Mouse (Mus musculus) embryonic facial prominence, embryonic 12.5 days (tissue): Measurements from ENCODE around the gene 1700029I15Rik. TPM values are rescaled to one million over a fixed set of nuclear protein-coding genes. Genes with fewer than 3 reads are reported as not detected.

Source experiments
- ATAC-seq: fragments of 200-750 bp; cut with Nextera tagmentation; 2 replicates; pipeline ENCODE4 v1.8.0; 2017; ENCODE audit not compliant: insufficient number of reproducible peaks, insufficient read depth, low FRiP score, low TSS enrichment
- H3K27ac ChIP-seq: fragments of 300-500 bp; sonication (generic); 2 replicates; pipeline ENCODE4 v1.5.1; 2016; ENCODE audit warnings: mild to moderate bottlenecking
- H3K27me3 ChIP-seq: fragments of 300-500 bp; sonication (generic); 2 replicates; pipeline ENCODE4 v1.6.1; 2016; ENCODE audit warnings: mild to moderate bottlenecking, moderate library complexity
- H3K36me3 ChIP-seq: fragments of 300-500 bp; sonication (generic); 2 replicates; pipeline ENCODE4 v1.6.1; 2016; ENCODE audit warnings: mild to moderate bottlenecking
- H3K4me1 ChIP-seq: fragments of 300-500 bp; sonication (generic); 2 replicates; pipeline ENCODE4 v1.6.1; 2016
- H3K4me2 ChIP-seq: fragments of 300-500 bp; sonication (generic); replicated peaks from 2 replicates; pipeline ENCODE4 v1.6.1; 2016; ENCODE audit warnings: mild to moderate bottlenecking, moderate library complexity
- H3K4me3 ChIP-seq: fragments of 300-500 bp; sonication (generic); 2 replicates; pipeline ENCODE4 v1.5.1; 2016; ENCODE audit warnings: mild to moderate bottlenecking
- H3K9ac ChIP-seq: fragments of 300-500 bp; sonication (generic); 2 replicates; pipeline ENCODE4 v1.6.1; 2016; ENCODE audit warnings: mild to moderate bottlenecking, moderate library complexity
- H3K9me3 ChIP-seq: fragments of 300-500 bp; sonication (generic); 2 replicates; pipeline ENCODE4 v1.6.1; 2016; ENCODE audit warnings: mild to moderate bottlenecking, moderate library complexity
- WGBS: fragments of 180-500 bp; shearing (Covaris S2); methylation state at CpG from one replicate; pipeline ENCODE4 v1.1.7; 2016; 5-methylcytosine and 5-hydroxymethylcytosine counted together
- microRNA-seq: library from miRNA; unstranded; fragments of <30 nt; microRNA quantifications from one replicate; pipeline ENCODE4, GENCODE M21; 2017
- polyA plus RNA-seq: library from polyadenylated mRNA; unstranded; fragments of >200 nt; fragmentation: Nextera tagmentation; extraction: Ambion mirVana; gene quantifications from 2 replicates; pipeline ENCODE4 v1.2.1, GENCODE M21; 2016

1700029I15Rik gene
- polyA plus RNA-seq, 1 experiment from 2014 or later = 4.7 TPM

GRCm38 (mm10) chr2:92432299-92433295 lies 50.3 kb downstream of the 1700029I15Rik start:
- H3K4me2 ChIP-seq = peak overlapping the region; percentile 88
- H3K4me3 ChIP-seq = peak overlapping the region; percentile 95
- H3K36me3 ChIP-seq = no peaks in the 10 kb centered on the region
- 54% methylated on average over 17 of the region's 17 CpGs for WGBS
- ATAC-seq = no peak
- H3K27me3 ChIP-seq = no peaks in the 10 kb centered on the region
- 0 out of 2 replicates have a peak, but pooled peaks cover 3% of the 10 kb centered on the region for H3K9me3 ChIP-seq
- peaks cover 48% of the 10 kb centered on the region for H3K4me1 ChIP-seq
- H3K27ac ChIP-seq = no peak overlapping the region
- peak overlapping the region; percentile 77; the same call in 1 of the 2 replicates for H3K9ac ChIP-seq

GRCm38 (mm10) chr2:92433578-92434374 lies 51.4 kb downstream of the 1700029I15Rik start, which contains the start of gene Cry2:
Gene Cry2, minus strand, starts transcription at chr2:92434043.
- H3K4me1 ChIP-seq = peaks cover 40% of the 10 kb centered on the region
- H3K36me3 ChIP-seq = no peaks in the 10 kb centered on the region
- peak within 1 kb of the TSS; percentile 95 for H3K4me3 ChIP-seq
- 0 out of 2 replicates have a peak, but pooled peaks cover 3% of the 10 kb centered on the region for H3K9me3 ChIP-seq
- H3K27ac ChIP-seq = 0 out of 2 replicates have a peak within 1 kb of the TSS, but pooled peaks have one; percentile 55
- no peaks in the 10 kb centered on the region for H3K27me3 ChIP-seq
- peak; percentile 92 for ATAC-seq
- WGBS = under 1% methylated on average over 72 of the region's 76 CpGs
- peak within 1 kb of the TSS; percentile 88 for H3K4me2 ChIP-seq
- peak within 1 kb of the TSS; percentile 77 for H3K9ac ChIP-seq

- WGBS = 10% methylated on average over 12 of the region's 12 CpGs
- H3K27ac ChIP-seq = no peak overlapping the region
These were observed 52.0 kb downstream of the 1700029I15Rik start for GRCm38 (mm10) chr2:92434375-92434745.

GRCm38 (mm10) chr2:92435023-92435422 lies 52.7 kb downstream of the 1700029I15Rik start:
- Histone ChIP-seq H3K4me1 (peaks cover 36% of the 10 kb centered on the region), H3K36me3 (no peaks in the 10 kb centered on the region), H3K9me3 (0 out of 2 replicates have a peak, but pooled peaks cover 3% of the 10 kb centered on the region), H3K27ac (no peak overlapping the region), H3K27me3 (0 out of 2 replicates have a peak, but pooled peaks cover 3% of the 10 kb centered on the region), H3K4me3 (no peak overlapping the region), H3K9ac (no peak overlapping the region), H3K4me2 (peak overlapping the region; percentile 88; the same call in 1 of the 2 replicates)
- 54% methylated on average over 6 of the region's 6 CpGs for WGBS
- no peak for ATAC-seq

More at GRCm38 (mm10) chr2:92434375-92434745, 52.0 kb downstream of the 1700029I15Rik start:
- Histone ChIP-seq H3K9ac (peak overlapping the region; percentile 77; the same call in 1 of the 2 replicates), H3K27me3 (no peaks in the 10 kb centered on the region), H3K4me3 (peak overlapping the region; percentile 95), H3K4me1 (peaks cover 39% of the 10 kb centered on the region), H3K4me2 (peak overlapping the region; percentile 88), H3K9me3 (0 out of 2 replicates have a peak, but pooled peaks cover 3% of the 10 kb centered on the region), H3K36me3 (no peaks in the 10 kb centered on the region)
- ATAC-seq = no peak

Small RNAs within 50 kb of the gene (microRNA-seq; reads per million reads assigned to microRNA genes)
- gene Mir7000 = 0.54 reads per million

Other genes starting within 250 kb of the 1700029I15Rik start
- gene Pex16, start 7.9 kb upstream of the 1700029I15Rik start, polyA plus RNA-seq = 18.4 and 19.7 TPM in 2 replicates
- gene Large2, start 7.7 kb upstream of the 1700029I15Rik start, polyA plus RNA-seq = 10.3 and 10.5 TPM in 2 replicates
- 49.0 and 55.8 TPM in 2 replicates for gene Mapk8ip1, start 18.7 kb downstream of the 1700029I15Rik start, polyA plus RNA-seq
- gene Cry2, start 51.5 kb downstream of the 1700029I15Rik start, polyA plus RNA-seq = 28.8 and 29.7 TPM in 2 replicates
- gene Slc35c1, start 78.0 kb downstream of the 1700029I15Rik start, polyA plus RNA-seq = 9.5 and 10.2 TPM in 2 replicates
- gene Chst1, start 217.2 kb downstream of the 1700029I15Rik start, polyA plus RNA-seq = 7.9 and 8.5 TPM in 2 replicates